Mouse (Mus musculus) E14TG2a.4 (cell line): ENCODE results near the gene Mapkapk3.

ENCODE experiments used
- CTCF ChIP-seq: conservative IDR thresholded peaks from 2 replicates; pipeline ENCODE4 v1.5.1; 2014; ENCODE audit warnings: low read length
- NANOG ChIP-seq: IDR thresholded peaks from 2 replicates; pipeline ENCODE4 v1.6.1; 2014; ENCODE audit warnings: borderline replicate concordance, low read length, mixed read lengths

DNA sequence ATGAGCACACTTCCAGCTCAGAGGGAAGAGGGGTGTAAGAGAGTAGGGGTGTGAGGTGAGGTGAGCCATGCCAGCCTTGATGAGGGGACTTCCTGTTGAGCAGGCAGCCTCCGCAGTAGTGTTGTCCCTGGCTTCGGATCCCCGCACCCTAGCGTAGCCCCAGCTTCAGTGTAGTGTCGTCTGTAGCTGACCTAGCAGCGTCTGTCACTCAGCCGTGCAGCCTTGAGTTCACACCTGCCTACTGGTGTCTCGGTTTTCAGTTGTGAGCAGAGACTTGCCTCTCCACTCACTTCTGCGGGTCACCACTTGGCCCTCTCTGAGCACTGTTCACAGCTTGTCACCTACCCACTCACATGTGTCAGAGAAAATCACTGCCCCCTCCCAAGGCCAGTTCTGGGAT lies 19.5 kb upstream of the Mapkapk3 start:
- no peak for TF ChIP-seq CTCF
- no peak for TF ChIP-seq NANOG
